Mouse (Mus musculus) stomach, postnatal 0 days (tissue): Measurements from ENCODE around the gene Chic1. TPM values are rescaled to one million over a fixed set of nuclear protein-coding genes. Genes with fewer than 3 reads are reported as not detected.

Experiments used
- ATAC-seq: fragments of 200-750 bp; cut with Nextera tagmentation; 2 replicates; pipeline ENCODE4 v1.8.0; 2017; ENCODE audit not compliant: low FRiP score, low TSS enrichment
- DNase-seq: peaks from one replicate; pipeline ENCODE4 v3.0.0-alpha.2; 2016; ENCODE audit warnings: low spot score
- H3K27ac ChIP-seq: fragments of 300-500 bp; sonication (generic); replicated peaks from 2 replicates; pipeline ENCODE4 v1.5.1; 2014; ENCODE audit warnings: mild to moderate bottlenecking, control low read depth
- H3K27me3 ChIP-seq: fragments of 300-500 bp; sonication (generic); 2 replicates; pipeline ENCODE4 v1.6.1; 2014; ENCODE audit warnings: low read length; ENCODE audit not compliant: control insufficient read depth, insufficient read depth
- H3K36me3 ChIP-seq: fragments of 300-500 bp; sonication (generic); 2 replicates; pipeline ENCODE4 v1.6.1; 2014; ENCODE audit warnings: low read length, mixed read lengths; ENCODE audit not compliant: control insufficient read depth, insufficient read depth
- H3K4me1 ChIP-seq: fragments of 300-500 bp; sonication (generic); replicated peaks from 2 replicates; pipeline ENCODE4 v1.6.1; 2014; ENCODE audit warnings: antibody characterized with exemption; ENCODE audit not compliant: control insufficient read depth, insufficient read depth
- H3K4me2 ChIP-seq: fragments of 300-500 bp; sonication (generic); replicated peaks from 2 replicates; pipeline ENCODE4 v1.6.1; 2014; ENCODE audit warnings: low read depth, mild to moderate bottlenecking, control low read depth, moderate library complexity
- H3K4me3 ChIP-seq: fragments of 300-500 bp; sonication (generic); 2 replicates; pipeline ENCODE4 v1.5.1; 2014; ENCODE audit warnings: low read depth, low read length, control low read depth
- H3K9ac ChIP-seq: fragments of 300-500 bp; sonication (generic); 2 replicates; pipeline ENCODE4 v1.6.1; 2014; ENCODE audit warnings: mild to moderate bottlenecking, low read length, control low read depth, mixed read lengths
- H3K9me3 ChIP-seq: fragments of 300-500 bp; sonication (generic); 2 replicates; pipeline ENCODE4 v1.6.1; 2016; ENCODE audit warnings: low read length; ENCODE audit not compliant: control insufficient read depth
- CTCF ChIP-seq: IDR thresholded peaks from 2 replicates; pipeline ENCODE4 v1.5.1; 2016; ENCODE audit warnings: antibody characterized with exemption, low read depth, mild to moderate bottlenecking, moderate library complexity
- EP300 ChIP-seq: optimal IDR thresholded peaks from 2 replicates; pipeline ENCODE3; 2016; ENCODE audit warnings: antibody characterized with exemption
- WGBS: fragments of 180-500 bp; shearing (Covaris S2); extraction: QIAGEN DNeasy Blood & Tissue Kit; methylation state at CpG from one replicate; pipeline ENCODE4 v1.1.7; 2014; 5-methylcytosine and 5-hydroxymethylcytosine counted together
- polyA plus RNA-seq: library from polyadenylated mRNA; unstranded; fragments of >200 nt; fragmentation: Nextera tagmentation; extraction: Ambion mirVana; gene quantifications from 2 replicates; pipeline ENCODE4 v1.2.1, GENCODE M21; 2015

The Chic1 gene
- polyA plus RNA-seq, 1 experiment from 2014 or later: 0.92 TPM

- H3K36me3 ChIP-seq: no peaks in the 10 kb centered on the region
- ATAC-seq: no peak
- TF ChIP-seq EP300: no peak
- no peak for TF ChIP-seq CTCF
- no peak overlapping the region for H3K9ac ChIP-seq
- H3K9me3 ChIP-seq: no peaks in the 10 kb centered on the region
- no peak overlapping the region for H3K27ac ChIP-seq
- H3K4me2 ChIP-seq: no peak overlapping the region
- no peak overlapping the region for H3K4me3 ChIP-seq
- no peaks in the 10 kb centered on the region for H3K4me1 ChIP-seq
- DNase-seq: no peak
- 75% methylated on average over 1 of the region's 1 CpGs for WGBS
- H3K27me3 ChIP-seq: no peaks in the 10 kb centered on the region
Observed at GRCm38 (mm10) chrX:103393841-103394240, 37.6 kb downstream of the Chic1 start.

- DNase-seq (peak; percentile 38), ATAC-seq (0 out of 2 replicates have a peak, but pooled peaks have one; percentile 24)
- Histone ChIP-seq H3K36me3 (no peaks in the 10 kb centered on the region), H3K9me3 (no peaks in the 10 kb centered on the region), H3K4me3 (no peak overlapping the region), H3K27me3 (no peaks in the 10 kb centered on the region), H3K4me2 (no peak overlapping the region), H3K9ac (no peak overlapping the region), H3K4me1 (no peaks in the 10 kb centered on the region), H3K27ac (no peak overlapping the region)
- TF ChIP-seq CTCF: no peak
- no peak for TF ChIP-seq EP300
- WGBS: 39% methylated on average over 12 of the region's 13 CpGs
Observed at GRCm38 (mm10) chrX:103405021-103405420, 48.7 kb downstream of the Chic1 start.

GRCm38 (mm10) chrX:103414167-103414566, 57.9 kb downstream of the Chic1 start, which contains the start of gene Tsx:
Gene Tsx, plus strand, starts transcription at chrX:103414467.
- DNase-seq (no peak), ATAC-seq (no peak)
- Histone ChIP-seq H3K27me3 (no peaks in the 10 kb centered on the region), H3K9ac (no peak within 1 kb of the TSS), H3K4me1 (no peaks in the 10 kb centered on the region), H3K4me3 (no peak within 1 kb of the TSS), H3K9me3 (no peaks in the 10 kb centered on the region), H3K36me3 (no peaks in the 10 kb centered on the region), H3K4me2 (no peak within 1 kb of the TSS), H3K27ac (no peak within 1 kb of the TSS)
- no peak for TF ChIP-seq EP300
- no peak for TF ChIP-seq CTCF
- WGBS: 69% methylated on average over 5 of the region's 5 CpGs

- ATAC-seq (no peak), DNase-seq (no peak)
- Histone ChIP-seq H3K4me3 (no peak within 1 kb of the TSS), H3K4me1 (no peaks in the 10 kb centered on the region), H3K9me3 (no peaks in the 10 kb centered on the region), H3K9ac (no peak within 1 kb of the TSS), H3K36me3 (no peaks in the 10 kb centered on the region), H3K27me3 (no peaks in the 10 kb centered on the region), H3K4me2 (no peak within 1 kb of the TSS), H3K27ac (no peak within 1 kb of the TSS)
- TF ChIP-seq EP300: no peak
- no peak for TF ChIP-seq CTCF
- 89% methylated on average over 2 of the region's 2 CpGs for WGBS
Observed at GRCm38 (mm10) chrX:103421710-103422109, 65.4 kb downstream of the Chic1 start, which contains the start of gene Gm26992. Gene Gm26992, plus strand, starts transcription at chrX:103422010.

GRCm38 (mm10) chrX:103427677-103428076, 71.4 kb downstream of the Chic1 start:
- Histone ChIP-seq H3K4me2 (no peak overlapping the region), H3K4me1 (no peaks in the 10 kb centered on the region), H3K9me3 (no peaks in the 10 kb centered on the region), H3K27ac (no peak overlapping the region), H3K4me3 (no peak overlapping the region), H3K9ac (no peak overlapping the region), H3K27me3 (no peaks in the 10 kb centered on the region), H3K36me3 (no peaks in the 10 kb centered on the region)
- WGBS: 77% methylated on average over 7 of the region's 7 CpGs
- no peak for DNase-seq
- TF ChIP-seq CTCF: no peak
- no peak for TF ChIP-seq EP300
- no peak for ATAC-seq

- Histone ChIP-seq H3K36me3 (no peaks in the 10 kb centered on the region), H3K27me3 (no peaks in the 10 kb centered on the region), H3K27ac (no peak overlapping the region), H3K4me3 (no peak overlapping the region), H3K4me2 (no peak overlapping the region), H3K9ac (no peak overlapping the region), H3K4me1 (no peaks in the 10 kb centered on the region), H3K9me3 (no peaks in the 10 kb centered on the region)
- no peak for TF ChIP-seq EP300
- TF ChIP-seq CTCF: no peak
- ATAC-seq (no peak), DNase-seq (no peak)
- 61% methylated on average over 7 of the region's 7 CpGs for WGBS
Observed at GRCm38 (mm10) chrX:103432293-103432692, 76.0 kb downstream of the Chic1 start.
